Mouse (Mus musculus): ENCODE measurements around the gene Spp1. TPM values are rescaled to one million over a fixed set of nuclear protein-coding genes. Genes with fewer than 3 reads are reported as not detected.
"Not testable (repeated sequence)": the region's sequence is repeated elsewhere in the genome, so short reads cannot be mapped to it uniquely, and the experiment has no call there.

Gene Spp1
- total RNA-seq, 2 experiments from 2014 or later = 1.9 to 242 TPM

DNA sequence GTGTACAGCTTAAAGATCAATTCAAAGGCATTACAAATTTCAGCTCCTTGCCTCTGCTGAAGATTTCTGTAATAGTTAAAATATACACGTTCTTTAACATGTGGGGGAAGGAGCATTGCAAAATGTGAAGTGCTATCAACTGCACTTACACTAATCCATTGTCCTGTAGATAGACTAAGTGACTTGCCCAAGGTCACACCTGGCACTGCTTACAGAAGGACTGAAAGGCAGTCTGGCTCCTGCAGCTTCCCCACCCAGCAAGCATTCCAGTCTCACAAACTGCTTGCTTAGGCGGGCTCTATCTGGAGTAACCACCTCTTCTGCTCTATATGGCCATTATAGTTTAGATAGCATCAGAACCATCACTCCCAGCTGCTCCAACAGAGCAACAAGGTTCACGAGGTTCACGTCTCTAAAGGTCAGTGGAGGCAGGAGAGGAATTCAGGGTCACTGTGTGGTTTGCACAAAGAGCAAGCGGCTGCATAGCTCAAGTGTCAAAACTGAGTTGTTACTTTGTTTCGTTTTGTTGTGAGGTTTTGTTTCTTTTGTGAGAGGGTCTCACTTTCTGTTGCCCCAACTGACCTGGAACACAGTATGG is 851 bp upstream of the Spp1 start:
- DNase-seq = no peak

GRCm38 (mm10) chr5:104436406-104437076 is 1.6 kb downstream of the Spp1 start:
- no peak for DNase-seq

- no peak for DNase-seq
Measured at GRCm38 (mm10) chr5:104442396-104442795, 7.5 kb downstream of the Spp1 start.

DNA sequence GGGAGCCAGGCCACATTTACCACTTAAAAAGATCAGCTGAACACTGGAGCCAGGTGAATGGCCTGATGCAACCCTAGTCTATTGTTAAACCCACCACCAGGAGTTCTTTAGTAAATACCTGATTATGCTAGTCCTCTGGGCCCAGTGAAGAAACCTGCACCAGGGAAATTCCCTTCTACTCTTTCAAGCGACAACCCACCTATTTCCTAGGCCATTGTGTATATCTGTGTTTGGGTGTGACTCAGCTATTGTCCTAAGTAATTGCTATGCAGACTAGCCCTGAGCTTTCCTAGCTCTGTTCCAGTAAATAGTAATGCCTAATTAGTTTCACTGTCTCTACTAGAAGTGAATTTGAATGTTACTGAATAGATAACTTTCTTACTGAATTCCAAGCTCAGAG is 7.9 kb downstream of the Spp1 start:
- DNase-seq = no peak

DNA sequence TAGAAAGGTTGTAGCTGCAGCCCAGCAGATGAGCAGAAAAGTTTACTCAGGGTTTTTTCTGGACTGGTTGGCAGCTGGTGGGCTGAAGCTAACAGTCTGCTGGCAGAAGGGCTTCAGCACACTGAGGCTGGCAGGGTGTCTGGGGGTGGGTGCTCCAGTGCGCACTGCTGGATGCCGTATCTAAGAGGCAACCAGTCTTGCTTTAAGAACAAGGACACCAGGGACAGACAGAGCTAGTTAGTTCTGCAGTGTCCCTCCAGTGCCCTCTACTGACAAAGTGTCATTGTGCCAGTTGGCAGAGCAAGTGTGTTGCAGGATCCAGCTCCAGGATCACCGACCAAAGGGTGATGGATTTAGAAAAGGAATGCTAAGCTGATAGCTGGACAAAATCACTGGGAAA is 11.2 kb downstream of the Spp1 start:
- peak; percentile 30 for DNase-seq

DNA sequence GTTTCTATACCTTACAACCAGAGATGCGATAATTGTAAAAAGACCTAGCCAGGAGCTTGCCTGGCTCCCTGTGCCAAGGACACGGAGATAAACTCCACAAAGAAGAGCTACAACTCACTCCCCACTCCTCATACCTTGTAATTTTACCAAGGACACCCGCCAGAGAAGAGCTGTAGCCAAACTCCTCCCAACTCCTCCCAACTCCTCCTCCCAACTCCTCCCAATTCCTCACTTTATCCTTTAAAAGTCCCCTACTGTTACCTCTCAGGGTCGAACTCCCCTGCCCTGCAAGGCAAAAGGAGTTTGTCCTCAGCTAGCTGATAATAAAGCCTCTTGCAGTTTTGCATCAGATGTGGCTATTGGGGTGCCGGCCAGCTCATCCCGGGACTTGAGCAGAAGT is 13.4 kb downstream of the Spp1 start:
- DNase-seq = not testable (repeated sequence)

GRCm38 (mm10) chr5:104449491-104449890 is 14.6 kb downstream of the Spp1 start:
- DNase-seq = no peak

- DNase-seq = no peak
Measured at GRCm38 (mm10) chr5:104453075-104453474, 18.2 kb downstream of the Spp1 start.

- DNase-seq = no peak
Measured at GRCm38 (mm10) chr5:104454564-104454963, 19.6 kb downstream of the Spp1 start.

- DNase-seq = peak; percentile 82
Measured at GRCm38 (mm10) chr5:104458832-104459705, 24.2 kb downstream of the Spp1 start, which contains the start of gene Pkd2. Pkd2 (plus strand) TSS chr5:104459450.

DNA sequence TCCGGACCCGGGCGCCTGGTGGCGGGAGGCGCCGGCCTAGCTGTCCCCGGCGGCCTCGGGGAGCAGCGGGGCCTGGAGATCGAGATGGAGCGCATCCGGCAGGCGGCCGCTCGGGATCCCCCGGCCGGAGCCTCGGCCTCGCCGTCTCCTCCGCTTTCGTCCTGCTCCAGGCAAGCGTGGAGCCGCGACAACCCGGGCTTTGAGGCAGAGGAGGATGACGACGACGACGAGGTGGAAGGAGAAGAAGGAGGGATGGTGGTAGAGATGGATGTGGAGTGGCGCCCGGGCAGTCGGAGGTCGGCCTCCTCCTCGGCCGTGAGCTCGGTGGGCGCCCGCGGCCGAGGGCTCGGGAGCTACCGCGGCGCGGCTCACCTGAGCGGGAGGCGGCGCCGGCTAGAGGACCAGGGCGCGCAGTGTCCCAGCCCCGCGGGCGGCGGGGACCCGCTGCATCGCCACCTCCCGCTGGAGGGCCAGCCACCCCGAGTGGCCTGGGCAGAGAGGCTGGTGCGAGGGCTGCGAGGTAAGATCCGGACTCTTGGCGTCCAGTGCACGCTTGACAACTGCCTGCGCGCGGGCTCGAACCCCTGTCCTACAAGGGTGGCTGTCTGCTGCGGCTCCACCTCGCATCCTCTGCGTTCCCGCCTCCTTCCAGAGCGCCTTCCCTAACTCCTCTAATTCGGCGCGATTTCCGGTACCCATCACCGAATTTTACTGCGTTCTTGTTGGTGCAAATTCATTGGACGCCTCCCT is 25.0 kb downstream of the Spp1 start:
- peak; percentile 55 for DNase-seq

- DNase-seq = no peak
Measured at GRCm38 (mm10) chr5:104460456-104460838, 25.5 kb downstream of the Spp1 start.

DNA sequence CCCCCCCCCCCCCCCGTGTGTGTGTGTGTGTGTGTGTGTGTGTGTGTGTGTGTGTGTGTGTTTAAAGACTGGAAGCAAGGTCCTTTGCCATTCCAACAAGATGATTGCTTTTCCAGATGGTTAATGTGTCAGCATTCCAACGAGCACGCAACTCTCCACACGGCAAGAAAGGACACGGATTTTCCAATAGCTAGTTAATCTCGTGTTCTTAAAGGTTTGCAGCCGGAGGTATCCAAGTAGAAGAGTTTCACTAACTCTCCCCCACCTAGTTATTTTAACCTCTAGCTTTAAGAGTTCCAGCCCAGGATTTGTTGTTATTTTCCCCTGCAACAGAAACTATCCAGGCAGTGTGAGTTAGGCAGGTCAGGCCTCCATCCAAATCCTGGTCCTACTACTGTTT is 25.9 kb downstream of the Spp1 start:
- no peak for DNase-seq

- no peak for DNase-seq
Measured at GRCm38 (mm10) chr5:104465279-104465678, 30.4 kb downstream of the Spp1 start.

DNA sequence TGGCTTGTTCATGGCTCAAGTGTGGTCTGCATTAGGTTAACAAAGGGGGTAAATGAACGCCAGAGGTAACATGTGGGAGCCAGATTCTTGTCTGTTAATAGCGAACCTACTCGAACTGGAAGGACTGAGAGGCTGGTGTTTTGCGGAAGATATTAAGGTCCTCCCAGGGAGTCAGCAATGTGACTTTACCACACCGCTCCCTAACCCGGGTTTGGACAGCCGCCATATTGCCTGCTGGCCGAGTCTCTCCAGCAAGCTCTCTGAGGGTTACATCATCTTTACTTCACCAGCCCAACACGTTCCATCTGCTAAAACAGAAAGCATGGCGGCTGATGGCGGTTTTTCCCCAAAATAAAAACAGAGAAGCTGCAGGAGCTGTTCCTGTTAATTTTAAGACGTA is 30.8 kb downstream of the Spp1 start:
- DNase-seq = peak; percentile 77

GRCm38 (mm10) chr5:104466816-104467215 is 31.9 kb downstream of the Spp1 start:
- DNase-seq = no peak

- DNase-seq = no peak
Measured at GRCm38 (mm10) chr5:104468586-104468985, 33.7 kb downstream of the Spp1 start.

- DNase-seq = no peak
Measured at GRCm38 (mm10) chr5:104470981-104471391, 36.1 kb downstream of the Spp1 start.

- DNase-seq = peak; percentile 21
Measured at GRCm38 (mm10) chr5:104472371-104472770, 37.5 kb downstream of the Spp1 start.

DNA sequence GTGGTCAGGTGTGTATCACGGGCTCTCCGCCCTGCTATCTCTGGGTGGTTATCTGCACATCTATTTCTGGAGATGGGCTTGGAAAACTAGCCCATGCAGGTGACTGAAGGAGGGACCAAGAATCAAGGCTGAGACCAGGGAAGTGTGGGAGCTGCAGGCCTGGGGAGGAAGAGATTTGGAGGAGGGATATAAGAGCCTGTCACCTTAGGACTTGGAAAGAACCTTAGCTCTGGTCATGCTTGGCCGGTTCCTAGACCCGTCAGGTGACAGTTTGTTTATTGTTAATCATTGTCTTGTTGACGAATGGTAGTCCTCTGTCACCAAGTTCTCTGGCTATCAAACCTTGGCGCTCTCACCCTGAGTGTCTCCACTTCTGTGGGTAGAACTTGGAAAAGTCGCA is 45.4 kb downstream of the Spp1 start:
- no peak for DNase-seq

DNA sequence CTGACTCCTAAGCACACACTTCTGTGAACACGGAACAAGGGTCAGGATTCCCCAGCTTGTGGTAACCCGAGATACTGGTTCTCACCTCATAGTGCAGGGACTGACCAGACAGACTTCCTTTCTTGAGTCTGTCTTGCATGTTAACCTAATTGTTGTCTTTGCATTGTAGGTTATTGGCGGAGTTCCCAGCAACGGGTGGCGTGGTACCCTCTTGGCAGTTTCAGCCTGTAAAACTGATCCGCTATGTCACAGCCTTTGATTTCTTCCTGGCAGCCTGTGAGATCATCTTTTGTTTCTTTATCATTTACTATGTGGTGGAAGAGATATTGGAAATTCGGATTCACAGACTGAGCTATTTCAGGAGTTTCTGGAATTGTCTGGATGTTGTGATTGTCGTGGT is 47.9 kb downstream of the Spp1 start:
- no peak for DNase-seq
